Mouse (Mus musculus) E14TG2a.4 (cell line): ENCODE results near the gene Sipa1l1.

Source experiments
- CTCF ChIP-seq: conservative IDR thresholded peaks from 2 replicates; pipeline ENCODE4 v1.5.1; 2014; ENCODE audit warnings: low read length
- POU5F1 ChIP-seq: IDR thresholded peaks from 2 replicates; pipeline ENCODE4 v1.6.1; 2014; ENCODE audit warnings: low read length, borderline replicate concordance

DNA sequence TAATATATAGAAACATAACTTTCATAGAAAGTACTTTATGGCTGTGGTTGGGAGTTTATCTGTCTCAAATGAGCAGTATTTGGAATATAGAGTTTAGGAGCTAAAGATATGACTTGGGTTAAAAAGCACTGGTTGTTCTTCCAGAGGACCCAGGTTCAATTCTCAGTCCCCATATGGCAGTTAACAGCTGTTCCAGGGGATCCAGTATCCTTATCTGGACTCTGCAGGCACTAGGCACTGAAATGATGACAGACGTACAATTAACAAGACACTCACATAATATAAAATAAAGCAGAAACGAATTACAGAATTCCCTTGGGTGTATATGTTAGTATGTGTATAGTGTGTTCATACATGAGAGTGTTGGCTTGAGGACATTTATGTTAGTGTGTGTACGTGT is 64.1 kb downstream of the Sipa1l1 start:
- TF ChIP-seq CTCF (no peak), POU5F1 (no peak)
